Mouse (Mus musculus) splenic B cell, adult 2 months (primary cell): ENCODE data around the gene Pou3f3.

Source experiments
- DNase-seq: peaks from one replicate; pipeline ENCODE4 v3.0.0-alpha.2; 2011; ENCODE audit warnings: low read depth, low spot score
- H3K27me3 ChIP-seq: 2 replicates; pipeline ENCODE4 v1.6.1; 2012; ENCODE audit warnings: mild to moderate bottlenecking, low read length, moderate library complexity, mixed read lengths; ENCODE audit not compliant: control insufficient read depth, poor library complexity, insufficient read depth, severe bottlenecking
- H3K36me3 ChIP-seq: 2 replicates; pipeline ENCODE4 v1.6.1; 2012; ENCODE audit warnings: mild to moderate bottlenecking, low read length, moderate library complexity, mixed read lengths; ENCODE audit not compliant: control insufficient read depth, poor library complexity, insufficient read depth, severe bottlenecking

The Pou3f3 gene

GRCm38 (mm10) chr1:42695578-42695915, at the start of gene Pou3f3:
Gene Pou3f3, plus strand, starts transcription at chr1:42695768.
- DNase-seq, result no peak
- H3K36me3 ChIP-seq, result no peaks in the 10 kb centered on the region
- H3K27me3 ChIP-seq, result peaks cover 3% of the 10 kb centered on the region; the same call in 1 of the 2 replicates

DNA sequence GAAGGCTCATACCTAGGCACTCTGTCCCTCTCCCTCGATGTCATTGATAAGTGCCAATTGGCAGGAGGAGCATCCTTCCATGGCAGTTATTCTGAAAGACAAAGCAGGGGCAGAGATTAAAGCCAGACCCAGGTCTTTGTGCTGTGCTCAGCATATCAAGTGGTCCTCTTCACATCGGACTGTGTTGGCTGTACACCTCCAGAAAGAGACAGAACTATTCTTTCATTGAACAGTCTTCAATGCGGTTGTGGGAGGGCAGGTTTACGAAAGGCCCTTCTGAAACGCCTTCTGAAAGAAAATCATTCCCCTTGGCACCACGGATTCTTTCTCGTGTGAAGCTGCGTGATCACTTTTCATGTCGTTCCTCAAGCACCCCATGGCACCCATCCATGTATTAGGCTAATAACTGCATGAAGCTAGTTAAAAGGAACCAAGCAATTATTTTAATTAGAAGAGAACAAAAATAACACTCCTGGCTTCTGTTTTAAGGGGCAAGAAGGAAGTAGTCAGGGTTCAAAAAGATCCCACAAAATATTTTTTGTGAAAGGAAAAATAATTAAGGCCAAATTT, 47.1 kb upstream of the Pou3f3 start:
- no peaks in the 10 kb centered on the region for H3K36me3 ChIP-seq
- no peak for DNase-seq
- no peaks in the 10 kb centered on the region for H3K27me3 ChIP-seq

DNA sequence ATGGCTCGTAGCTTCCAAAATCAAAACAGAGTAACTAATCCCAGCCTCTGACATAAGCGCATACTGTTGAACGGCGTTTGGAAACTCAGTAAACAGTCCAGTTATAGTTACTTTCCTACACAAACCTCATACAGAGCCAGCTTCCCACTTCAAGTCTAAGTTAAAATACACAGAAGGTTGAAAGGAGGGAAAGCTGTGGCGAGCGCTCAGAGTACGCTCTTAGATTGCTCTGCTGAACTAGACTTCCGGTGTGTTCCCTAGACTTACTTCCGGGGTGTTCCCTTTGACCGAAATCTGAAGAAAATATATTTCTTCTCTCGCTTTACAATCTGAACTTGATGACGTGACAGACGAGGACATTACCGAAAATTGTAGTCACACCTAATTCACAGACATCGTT, 44.1 kb upstream of the Pou3f3 start:
- Histone ChIP-seq H3K36me3 (no peaks in the 10 kb centered on the region), H3K27me3 (no peaks in the 10 kb centered on the region)
- DNase-seq, result no peak

DNA sequence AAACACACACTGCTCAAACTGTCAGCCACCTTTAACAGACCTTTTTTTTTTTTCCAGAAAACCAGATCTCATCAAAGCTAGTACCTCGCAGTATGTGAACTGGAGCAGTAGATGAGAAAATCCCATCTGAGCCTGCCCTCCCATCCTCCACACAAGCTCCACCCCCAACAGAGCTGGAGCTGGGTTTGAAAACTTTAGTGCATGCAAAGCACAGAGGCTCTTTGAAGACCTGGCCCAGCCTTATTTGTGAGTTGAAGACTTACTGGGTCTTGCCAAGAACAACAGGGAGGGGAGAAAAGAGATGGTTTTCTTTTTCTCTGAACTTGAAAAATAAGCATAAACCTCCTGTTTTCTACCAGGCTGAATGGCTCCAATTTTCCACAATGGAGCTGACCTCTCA, 28.0 kb upstream of the Pou3f3 start:
- DNase-seq, result no peak
- H3K36me3 ChIP-seq, result no peaks in the 10 kb centered on the region

GRCm38 (mm10) chr1:42680673-42681072, 14.9 kb upstream of the Pou3f3 start:
- H3K36me3 ChIP-seq, result no peaks in the 10 kb centered on the region
- DNase-seq, result no peak
- no peaks in the 10 kb centered on the region for H3K27me3 ChIP-seq

More for the DNA sequence above, 28.0 kb upstream of the Pou3f3 start:
- no peaks in the 10 kb centered on the region for H3K27me3 ChIP-seq

GRCm38 (mm10) chr1:42681762-42682161, 13.8 kb upstream of the Pou3f3 start:
- no peak for DNase-seq
- Histone ChIP-seq H3K27me3 (no peaks in the 10 kb centered on the region), H3K36me3 (no peaks in the 10 kb centered on the region)

- DNase-seq, result no peak
- H3K27me3 ChIP-seq, result no peaks in the 10 kb centered on the region; the same call in 1 of the 2 replicates
- H3K36me3 ChIP-seq, result no peaks in the 10 kb centered on the region
Observed at GRCm38 (mm10) chr1:42683861-42684260, 11.7 kb upstream of the Pou3f3 start.

- no peaks in the 10 kb centered on the region; the same call in 1 of the 2 replicates for H3K27me3 ChIP-seq
- DNase-seq, result no peak
- H3K36me3 ChIP-seq, result no peaks in the 10 kb centered on the region
Observed at GRCm38 (mm10) chr1:42684345-42684744, 11.2 kb upstream of the Pou3f3 start.

- no peaks in the 10 kb centered on the region for H3K36me3 ChIP-seq
- DNase-seq, result no peak
- H3K27me3 ChIP-seq, result no peaks in the 10 kb centered on the region; the same call in 1 of the 2 replicates
Observed at GRCm38 (mm10) chr1:42684783-42685182, 10.8 kb upstream of the Pou3f3 start.

- Histone ChIP-seq H3K27me3 (no peaks in the 10 kb centered on the region; the same call in 1 of the 2 replicates), H3K36me3 (no peaks in the 10 kb centered on the region)
- DNase-seq, result no peak
Observed at GRCm38 (mm10) chr1:42685321-42685960, 10.1 kb upstream of the Pou3f3 start.

- no peak for DNase-seq
- Histone ChIP-seq H3K27me3 (no peaks in the 10 kb centered on the region; the same call in 1 of the 2 replicates), H3K36me3 (no peaks in the 10 kb centered on the region)
Observed at GRCm38 (mm10) chr1:42686194-42687131, 9.1 kb upstream of the Pou3f3 start.

DNA sequence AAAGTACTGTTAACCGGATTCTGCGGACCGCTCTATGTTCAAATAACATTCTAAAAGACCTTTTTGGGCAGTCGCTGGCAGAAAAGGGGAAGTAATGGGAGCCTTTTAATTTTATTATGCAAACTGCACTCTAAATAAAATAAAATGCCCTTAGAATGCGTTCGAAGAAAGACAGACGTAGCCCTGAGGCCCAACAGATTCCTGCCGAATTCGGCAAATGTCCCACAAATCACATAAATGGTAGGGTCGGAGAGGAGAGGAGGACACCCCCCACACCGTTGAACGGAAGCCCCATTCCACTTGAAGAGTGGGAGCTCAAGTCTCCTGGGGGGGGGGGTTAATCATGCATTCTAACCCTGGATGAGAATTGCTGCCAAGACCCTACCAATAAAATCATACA, 8.3 kb upstream of the Pou3f3 start:
- Histone ChIP-seq H3K27me3 (no peaks in the 10 kb centered on the region; the same call in 1 of the 2 replicates), H3K36me3 (no peaks in the 10 kb centered on the region)
- no peak for DNase-seq

- H3K36me3 ChIP-seq, result no peaks in the 10 kb centered on the region
- H3K27me3 ChIP-seq, result no peaks in the 10 kb centered on the region; the same call in 1 of the 2 replicates
- DNase-seq, result no peak
Observed at GRCm38 (mm10) chr1:42687756-42688540, 7.6 kb upstream of the Pou3f3 start.

DNA sequence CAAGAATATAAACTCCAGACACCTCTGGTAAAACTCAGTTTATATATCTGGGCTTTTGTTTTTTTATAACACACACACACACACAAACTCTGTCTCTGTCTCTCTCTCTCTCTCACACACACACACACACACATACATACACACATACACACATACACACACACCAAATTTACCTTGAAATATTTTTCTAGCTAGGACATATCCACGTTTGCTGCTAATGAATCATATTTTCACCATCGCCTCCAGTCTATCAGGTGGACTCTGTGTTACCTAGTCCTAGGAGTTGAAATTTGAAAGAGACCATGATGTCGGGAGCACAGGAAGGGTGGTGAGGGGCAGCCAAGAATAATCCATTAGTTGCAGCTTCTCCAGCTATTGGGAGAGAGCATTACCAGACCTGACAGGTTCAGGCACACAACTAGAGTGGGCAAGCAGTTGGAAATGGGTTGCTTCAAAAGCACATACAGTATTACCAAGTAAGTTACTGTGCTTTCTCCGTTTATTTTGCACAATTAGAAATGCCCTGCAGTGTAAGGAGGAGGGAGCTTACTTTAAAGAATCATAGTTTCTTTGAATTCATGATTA, 6.9 kb upstream of the Pou3f3 start:
- DNase-seq, result no peak
- no peaks in the 10 kb centered on the region; the same call in 1 of the 2 replicates for H3K27me3 ChIP-seq
- H3K36me3 ChIP-seq, result no peaks in the 10 kb centered on the region
